Mouse (Mus musculus) spleen, postnatal 10 days (tissue): ENCODE results near the gene Chfr.

Source experiments
- DNase-seq, 2 experiments: peaks; one replicate each; pipeline ENCODE4 v3.0.0; 2021 to 2022; ENCODE audit warnings: low spot score in 2 of 2

Chfr gene

DNA sequence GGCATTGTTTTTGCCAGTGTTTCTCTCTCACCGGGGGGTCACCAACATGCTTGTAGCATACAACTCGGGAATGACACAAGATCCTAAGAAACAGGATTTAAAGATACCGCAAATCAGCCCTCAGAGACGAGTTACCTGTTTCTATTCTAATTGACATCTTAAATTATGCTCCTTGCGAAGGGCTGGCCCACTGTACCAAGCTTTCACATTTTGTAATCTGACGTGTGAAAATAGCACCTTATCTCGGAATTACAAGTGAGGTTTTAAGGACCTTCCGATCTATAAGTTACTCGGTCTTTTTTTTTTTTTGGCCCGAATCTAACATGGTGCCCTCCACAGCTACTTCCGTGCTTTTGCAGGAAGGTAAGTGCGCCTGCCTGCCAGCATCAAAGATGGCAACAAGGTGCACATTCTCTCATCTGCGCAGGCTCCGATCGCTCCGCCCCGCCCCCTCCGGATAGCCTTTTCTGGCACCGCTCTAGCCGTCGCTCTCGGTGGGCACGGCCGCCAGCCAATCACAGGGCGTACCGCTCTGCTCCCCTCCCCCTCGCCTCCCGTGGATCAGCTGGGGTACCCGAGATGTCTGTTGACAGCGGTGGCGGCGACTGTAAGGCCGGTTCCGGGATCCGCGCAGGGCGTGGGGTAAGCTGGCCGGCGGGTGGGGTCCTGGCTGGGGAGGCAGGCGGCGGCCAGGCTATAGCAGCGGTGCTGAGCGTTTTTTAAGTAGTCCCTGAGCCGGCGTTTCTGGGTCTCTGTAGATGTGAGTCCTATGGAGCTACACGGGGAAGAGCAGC, at the start of gene Chfr:
Gene Chfr, plus strand, starts transcription at position 550 of the 794 bp plus-strand sequence.
- peak; percentile 99 for DNase-seq

DNA sequence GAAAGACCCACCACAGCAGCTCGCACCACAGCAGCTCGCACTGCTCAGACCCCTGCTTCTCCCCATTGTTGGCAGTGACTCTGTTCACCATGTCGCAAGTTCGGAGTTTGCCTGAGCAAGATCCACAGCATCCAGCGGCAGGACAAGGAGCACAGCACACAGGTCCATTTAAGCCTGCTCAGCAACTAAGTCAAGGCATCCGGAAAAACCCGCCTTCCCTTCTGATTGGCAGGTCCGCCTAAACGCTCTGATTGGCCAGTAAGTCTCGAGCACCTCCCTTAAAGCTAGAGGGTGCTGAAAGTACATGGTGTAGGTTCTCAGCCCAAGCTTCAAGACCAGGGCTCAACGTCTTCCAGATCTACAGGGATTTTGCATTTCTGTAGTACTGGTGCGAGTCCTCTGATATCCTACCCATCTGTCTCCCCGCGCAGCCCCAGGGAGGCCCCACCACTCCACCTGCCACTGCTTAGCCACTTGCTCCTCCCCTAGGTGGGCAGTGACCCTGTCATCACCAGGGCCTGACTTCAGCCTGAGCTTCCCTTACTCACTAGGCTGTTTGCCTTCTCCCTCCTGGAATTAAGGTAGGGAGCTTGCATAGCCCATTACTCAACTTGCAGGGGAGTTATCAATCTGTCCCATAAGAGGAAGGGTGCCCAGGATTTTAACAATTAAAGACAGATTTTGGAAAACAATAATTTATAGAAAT, 49.3 kb upstream of the Chfr start:
- no peak for DNase-seq

DNA sequence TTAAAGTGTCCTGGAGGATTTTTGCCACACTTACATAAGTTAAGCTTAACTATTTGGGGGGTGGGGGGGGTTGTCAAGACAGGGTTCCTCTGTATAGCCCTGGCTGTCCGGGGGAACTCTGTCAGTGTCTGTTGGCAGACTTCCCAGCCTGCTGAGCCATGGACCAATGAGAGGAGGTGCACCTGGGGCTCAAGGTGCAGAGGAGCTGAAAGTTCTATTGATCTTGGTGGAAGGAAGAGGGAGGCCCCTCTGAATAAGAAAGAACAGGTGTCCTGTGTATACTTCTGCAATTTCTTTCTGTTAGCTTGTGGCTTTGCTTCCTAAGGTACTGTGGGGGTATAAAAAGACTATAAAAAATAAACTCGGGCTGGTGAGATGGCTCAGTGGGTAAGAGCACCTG, 44.1 kb upstream of the Chfr start:
- no peak for DNase-seq

DNA sequence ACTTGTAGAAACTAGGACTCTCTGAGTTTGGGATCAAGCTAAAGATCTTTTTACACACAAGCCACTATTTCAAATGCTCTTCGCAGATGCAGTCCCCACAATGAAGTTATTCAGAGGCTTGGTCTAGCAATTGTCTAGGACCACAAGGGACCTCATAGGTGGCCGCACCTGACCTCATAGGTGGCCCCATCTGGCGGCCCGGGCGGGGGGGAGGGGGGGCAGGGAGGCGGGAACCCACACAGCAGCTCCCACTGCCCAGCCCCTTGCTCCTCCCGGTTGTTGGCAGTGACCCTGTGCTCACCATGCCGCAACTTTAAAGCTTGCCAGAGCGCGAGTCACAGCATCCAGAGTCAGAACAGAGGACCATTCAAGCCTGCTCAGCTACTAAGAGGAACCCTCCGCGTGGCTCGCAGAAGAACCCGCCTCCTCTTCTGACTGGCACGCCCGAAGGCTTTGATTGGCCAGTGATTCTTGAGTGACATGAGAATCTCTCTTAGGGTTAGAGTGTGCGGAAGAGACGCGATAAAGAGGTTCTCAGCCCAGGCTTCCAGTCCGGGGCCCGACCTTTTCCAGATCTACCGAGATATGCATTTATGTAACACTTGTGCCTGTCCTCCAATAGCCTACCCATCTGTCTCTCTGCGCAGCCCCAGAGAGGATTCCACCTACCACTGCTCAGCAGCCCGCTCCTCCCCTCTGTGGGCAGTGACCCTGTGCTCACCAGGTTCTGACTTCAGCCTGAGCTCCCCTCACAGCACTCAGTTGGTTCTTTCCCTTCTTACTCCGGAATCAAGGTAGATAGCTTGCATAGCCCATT, 41.4 kb upstream of the Chfr start, which contains the start of gene Gm35315:
Gene Gm35315, minus strand, starts transcription at position 391 of the 817 bp plus-strand sequence.
- peak; percentile 73 to 85 for DNase-seq

DNA sequence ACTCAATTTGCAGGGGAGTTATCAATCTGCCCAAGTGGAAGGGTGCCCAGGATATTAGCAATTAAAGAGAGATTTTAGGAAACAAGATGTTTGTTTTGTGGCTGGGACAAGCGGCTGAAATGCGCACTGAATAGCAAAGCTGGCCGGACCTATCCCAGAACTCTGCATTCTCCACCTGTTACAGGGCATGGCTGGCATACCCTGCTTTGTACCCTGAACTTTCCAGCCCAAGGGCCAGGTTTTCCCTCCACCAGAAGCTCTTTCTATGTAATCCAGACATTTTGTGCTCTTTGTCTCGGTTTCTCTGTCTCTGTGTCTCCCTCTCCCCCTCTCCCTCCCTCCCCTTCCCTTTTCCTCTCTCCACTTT, 40.8 kb upstream of the Chfr start:
- DNase-seq, result no peak

DNA sequence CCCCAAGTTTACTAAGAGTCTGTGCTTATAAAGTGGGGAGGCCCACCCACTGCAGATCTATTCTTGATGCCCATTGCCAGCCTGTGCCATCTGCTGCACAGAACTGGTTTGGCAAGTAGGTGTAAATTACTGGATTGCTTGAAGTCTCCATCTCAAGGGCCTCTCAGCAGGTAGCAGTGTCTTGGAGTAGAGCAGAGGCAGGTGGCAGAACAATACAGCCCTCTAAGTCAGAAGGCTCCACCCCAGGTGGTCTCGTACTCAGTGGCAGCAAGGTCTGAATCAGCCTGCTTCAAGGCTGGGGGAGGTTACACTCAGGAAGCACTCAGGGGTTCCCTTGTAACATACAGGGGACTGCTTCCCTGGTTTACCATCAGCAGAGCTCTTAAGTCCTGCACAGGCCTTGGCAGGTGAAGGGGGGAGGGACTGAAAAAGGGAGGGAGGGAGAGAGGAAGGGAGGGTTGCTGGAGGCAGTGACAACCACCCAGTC, 36.6 kb upstream of the Chfr start:
- DNase-seq, result no peak

DNA sequence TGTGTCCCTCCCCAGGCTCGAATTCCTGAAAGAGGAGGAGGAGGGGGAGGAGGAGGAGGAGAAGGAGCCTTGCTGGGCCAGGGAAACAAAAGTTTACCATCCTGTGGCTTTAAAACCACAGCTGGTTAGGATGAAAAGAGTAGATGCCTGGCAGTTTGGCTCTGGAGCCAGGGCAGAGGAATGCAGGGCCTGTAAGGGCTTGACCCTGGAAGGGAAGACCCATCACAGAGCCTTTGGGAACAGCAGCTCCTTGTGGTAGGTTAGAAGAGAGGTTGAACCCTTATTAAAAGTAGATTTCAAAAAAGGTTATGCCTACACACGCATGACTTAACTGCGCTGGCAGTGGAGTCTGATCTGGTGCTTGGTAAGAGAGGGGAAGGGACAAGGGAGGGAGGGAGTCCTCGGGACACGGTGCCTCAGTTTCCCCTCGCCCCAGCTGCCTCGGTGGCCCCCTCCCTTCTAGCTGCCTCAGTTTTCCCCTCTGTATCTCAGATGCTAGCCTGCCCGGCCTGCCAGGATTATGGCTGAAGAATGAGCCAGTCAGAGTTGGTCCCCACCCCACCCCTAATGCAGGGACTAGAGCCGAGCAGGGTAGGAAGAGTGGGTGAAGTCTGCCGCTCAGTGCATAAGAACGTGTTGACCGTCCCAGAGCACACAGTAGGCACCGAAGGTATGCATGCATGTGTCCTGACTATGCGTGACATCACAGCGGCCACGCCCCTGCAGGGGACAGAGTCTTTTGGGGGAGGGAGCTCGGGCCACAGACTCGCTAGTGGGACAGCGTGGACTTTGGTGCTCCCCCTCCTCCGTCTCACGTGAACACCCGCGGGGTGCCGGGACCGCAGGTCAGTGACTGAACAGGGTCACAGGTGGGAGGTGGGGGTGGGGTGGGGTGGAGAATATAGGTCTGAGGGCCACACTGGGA, 35.7 kb upstream of the Chfr start, which contains the start of gene Plcxd1:
Gene Plcxd1, plus strand, starts transcription at position 314 of the 925 bp plus-strand sequence.
- DNase-seq, result no peak

DNA sequence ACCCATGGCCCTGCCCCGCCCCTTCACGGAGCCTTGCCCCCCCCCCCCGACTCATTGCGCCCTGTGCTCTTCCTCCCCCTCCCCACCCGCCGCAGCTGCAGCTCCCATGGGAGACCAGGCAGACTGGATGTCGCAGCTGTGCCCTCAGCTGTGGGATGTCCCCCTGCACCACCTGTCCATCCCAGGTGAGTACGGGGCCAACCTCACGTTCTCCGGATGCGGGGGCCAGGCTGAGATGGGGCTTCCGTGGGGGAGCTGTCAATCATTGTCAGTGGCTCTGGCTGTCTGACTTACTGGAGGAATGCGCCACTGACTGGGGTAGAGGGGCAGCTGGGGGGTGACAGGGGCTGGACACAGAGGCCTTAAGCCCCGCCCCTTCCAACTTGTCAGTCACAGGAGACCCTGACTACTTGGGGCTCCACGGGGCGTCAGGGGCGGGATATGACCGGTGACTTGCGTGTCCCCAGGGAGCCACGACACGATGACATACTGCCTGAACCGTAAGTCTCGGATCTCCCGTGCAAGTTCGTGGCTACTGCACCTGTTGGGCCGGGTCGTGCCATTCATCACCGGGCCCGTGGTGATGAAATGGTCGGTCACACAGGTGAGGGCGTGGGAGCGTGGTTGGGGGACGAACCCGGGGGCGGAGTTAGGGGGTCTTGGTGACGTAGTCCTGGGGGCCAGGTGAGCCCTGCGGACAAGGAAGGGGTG, 34.6 kb upstream of the Chfr start:
- peak in 1 of 2 experiments; percentile 14 for DNase-seq

DNA sequence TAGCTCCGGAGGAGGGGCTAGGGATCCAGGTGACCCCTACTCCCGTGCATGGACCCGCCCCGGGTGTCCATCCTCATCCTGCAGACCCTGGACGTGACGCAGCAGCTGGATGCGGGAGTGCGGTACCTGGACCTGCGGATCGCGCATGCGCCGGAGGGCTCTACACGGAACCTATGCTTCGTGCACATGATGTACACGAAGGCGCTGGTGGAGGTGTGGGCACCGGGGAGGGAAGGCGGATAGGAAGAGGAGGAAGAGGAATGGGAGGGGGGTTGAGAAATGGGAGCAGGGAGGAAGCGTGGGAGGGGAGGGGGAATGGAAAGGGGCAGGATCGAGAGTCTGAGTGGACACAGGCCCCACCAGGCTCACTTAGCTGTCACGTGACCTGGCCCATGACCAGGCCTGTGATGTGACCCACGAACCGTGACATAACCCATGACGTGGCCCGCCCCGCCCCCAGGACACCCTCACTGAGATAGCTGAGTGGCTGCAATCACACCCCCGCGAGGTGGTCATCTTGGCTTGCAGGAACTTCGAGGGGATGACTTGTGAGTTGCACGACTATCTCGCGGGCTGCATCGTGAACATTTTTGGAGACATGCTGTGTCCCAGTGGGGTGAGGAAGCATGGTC, 33.8 kb upstream of the Chfr start:
- DNase-seq, result peak in 1 of 2 experiments; percentile 10

DNA sequence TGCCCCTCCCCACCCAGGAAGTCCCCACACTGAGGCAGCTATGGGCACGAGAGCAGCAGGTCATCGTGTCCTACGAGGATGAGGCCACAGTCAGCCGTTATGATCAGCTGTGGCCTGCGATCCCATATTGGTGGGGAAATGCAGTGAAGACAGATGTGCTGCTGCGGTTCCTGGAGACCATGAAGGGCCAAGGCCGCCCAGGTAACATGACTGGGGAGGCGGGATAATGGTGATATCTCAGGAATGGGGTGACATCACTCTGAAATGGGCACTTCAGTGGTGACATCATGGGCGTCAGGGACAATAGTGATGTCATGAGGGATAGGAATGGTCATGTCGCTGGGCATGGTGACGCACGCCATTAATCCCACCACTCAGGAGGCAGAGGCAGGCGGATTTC, 33.2 kb upstream of the Chfr start:
- no peak for DNase-seq

DNA sequence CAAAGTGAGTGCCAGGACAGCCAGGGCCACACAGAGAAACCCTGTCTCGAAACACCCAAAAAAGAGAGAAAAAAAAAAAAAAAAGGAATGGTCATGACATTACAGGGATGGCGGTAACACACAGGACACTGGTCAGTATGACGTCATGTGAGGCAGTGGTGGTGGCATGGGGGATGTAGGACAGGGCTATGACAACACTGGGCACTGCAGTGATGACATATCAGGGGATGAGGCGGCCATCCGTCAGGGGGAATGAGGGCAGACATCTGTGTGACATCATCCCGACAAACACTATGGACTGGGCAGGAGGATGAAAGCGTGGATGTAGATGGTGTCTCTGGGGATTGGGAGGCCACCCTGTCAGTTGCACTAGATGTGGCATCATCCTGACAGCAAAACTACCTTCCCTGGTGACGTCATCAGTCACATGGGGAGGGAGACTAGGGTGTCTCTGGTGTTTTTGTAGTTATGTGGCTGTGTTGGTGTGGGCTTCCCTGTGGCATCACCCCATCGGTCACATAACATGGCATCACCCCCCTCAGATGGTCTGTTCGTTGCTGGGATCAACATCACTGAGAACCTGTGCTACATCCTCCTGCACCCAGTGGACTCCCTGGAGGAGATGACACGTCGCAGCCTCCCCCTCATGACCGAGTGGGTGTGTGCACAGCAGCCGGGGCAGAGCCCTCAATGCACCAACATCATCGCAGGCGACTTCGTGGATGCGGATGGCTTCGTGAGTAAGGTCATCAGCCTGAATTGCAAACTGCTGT, 32.6 kb upstream of the Chfr start:
- DNase-seq, result no peak

DNA sequence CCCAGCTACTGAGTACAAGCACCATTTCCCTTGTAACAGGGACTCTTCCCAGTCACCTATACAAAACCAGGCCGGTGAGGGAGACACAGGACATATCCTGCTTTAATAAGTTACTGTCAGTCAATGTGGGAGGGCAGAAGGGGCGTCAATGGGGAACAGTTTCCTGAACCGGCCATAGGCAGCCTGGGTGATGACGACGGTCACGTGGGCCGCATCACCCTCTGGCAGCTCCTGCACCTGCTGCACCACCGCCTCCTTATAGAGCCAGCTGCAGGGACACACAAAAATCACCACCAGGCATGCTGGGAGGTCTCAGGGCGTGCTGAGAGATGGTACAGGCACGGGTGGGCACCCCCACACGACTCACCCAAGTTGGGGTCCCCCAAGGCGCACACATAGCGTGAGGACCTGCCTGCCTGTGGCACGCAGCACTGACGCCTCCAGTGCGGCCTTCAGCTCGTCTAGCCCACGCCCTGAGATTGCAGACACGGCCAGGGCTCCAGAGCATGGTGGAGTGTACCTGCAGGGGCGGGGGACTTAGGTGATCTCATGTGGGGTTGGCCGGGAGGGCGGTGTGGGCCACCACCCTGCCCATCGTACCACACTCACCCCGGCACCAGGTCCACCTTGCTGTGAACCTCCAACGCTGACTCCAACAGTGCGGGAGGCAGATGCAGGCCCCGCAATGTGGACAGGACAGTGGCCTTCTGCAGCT, 31.6 kb upstream of the Chfr start:
- no peak for DNase-seq

DNA sequence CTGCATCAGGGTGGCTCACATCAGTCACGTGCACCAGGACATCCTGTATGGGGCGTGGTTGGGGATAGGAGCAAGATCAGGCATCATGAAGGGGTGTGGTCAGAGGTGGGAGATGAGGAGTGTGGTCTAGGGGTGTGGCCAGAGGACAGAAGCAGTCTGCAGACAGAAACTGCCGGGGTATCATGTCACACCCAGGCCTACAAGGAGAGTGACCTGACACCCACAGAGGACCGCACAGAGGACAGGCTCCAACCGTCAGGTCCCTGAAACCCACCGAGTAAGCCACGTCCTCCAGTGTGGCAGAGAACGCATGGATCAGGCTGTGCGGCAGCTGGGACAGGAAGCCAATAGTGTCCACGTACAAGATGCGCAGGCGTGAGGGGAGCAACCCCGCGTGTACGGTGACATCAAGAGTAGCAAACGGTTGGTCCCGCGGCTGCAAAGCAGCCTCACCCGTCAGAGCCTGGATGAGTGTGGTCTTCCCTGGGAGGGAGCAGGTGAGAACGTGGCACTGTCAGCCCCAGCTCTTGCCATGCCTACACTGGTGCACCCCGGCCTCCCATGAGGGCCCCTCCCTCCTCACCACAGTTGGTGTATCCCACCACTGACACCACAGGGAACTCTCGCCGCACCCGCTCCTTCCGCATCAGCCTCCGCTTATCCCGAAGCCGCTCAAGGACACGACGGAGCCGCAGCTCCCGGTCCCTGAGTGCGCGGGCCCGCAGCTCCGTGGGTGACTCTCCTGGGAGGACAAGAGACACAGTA, 30.8 kb upstream of the Chfr start:
- no peak for DNase-seq

DNA sequence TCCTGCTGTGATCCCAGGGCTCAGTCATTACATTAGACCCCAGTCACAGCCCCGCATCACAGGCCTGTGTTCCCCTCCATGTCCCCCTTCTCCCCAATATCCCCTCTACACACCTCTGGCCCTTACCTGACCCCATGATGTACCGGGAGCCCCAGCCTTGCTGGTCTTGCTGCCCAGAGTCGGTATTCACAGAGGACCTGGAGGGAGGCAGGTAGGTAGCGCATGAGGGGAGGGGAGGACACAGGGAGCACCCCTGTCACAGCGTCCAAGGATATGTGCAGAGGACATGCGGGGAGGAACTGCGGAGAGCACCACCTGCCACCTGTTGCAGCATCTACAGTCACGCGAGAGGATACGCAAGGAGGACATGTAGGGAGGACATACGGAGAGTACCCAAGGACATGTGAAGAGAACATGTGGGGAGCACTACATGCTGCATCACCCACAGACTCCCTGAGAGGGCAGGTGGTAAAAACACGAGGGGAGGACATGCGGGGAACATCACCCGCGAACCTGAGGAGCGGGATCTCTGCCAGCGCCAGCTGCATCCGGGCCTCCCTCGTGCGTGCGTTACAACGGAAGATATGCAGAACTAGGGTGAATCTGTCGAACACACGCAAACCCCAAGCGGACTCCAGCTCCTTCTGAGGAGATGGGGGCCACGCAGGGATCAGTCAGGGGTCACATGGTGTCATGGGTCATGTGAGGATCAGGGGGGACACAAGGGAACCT, 29.3 kb upstream of the Chfr start:
- no peak for DNase-seq

DNA sequence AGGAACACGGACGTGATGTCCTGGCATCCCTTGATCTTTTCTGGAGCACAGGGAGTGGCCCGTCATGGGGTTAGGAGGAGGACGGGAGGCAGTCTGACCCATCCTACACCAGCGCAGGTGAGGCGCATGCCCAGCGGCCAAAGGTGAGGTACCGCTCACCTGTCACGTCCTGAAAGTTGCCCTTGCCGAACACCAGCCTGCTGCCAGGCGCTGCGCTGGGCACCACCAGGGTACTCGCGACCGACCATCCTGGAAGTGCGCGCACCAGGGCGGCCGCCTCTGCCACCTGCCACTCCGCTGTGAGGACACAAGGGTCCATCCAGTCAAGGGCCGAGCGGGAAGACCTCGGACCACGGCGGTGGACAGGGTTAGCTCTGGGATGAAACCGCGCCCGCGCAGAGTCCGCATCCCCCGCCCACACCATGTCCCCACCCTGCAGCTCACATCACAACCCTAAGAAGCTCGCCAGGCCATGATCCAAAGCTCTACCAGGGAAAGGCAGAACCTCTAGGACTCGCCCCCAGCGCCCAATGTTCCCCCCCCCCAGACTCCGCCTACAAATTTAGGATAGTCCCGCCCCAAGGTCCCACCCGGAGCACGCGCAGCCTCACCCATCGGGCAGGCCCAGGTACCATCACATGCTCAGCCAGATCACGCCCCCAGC, 28.6 kb upstream of the Chfr start:
- peak in 1 of 2 experiments; percentile 28 for DNase-seq

DNA sequence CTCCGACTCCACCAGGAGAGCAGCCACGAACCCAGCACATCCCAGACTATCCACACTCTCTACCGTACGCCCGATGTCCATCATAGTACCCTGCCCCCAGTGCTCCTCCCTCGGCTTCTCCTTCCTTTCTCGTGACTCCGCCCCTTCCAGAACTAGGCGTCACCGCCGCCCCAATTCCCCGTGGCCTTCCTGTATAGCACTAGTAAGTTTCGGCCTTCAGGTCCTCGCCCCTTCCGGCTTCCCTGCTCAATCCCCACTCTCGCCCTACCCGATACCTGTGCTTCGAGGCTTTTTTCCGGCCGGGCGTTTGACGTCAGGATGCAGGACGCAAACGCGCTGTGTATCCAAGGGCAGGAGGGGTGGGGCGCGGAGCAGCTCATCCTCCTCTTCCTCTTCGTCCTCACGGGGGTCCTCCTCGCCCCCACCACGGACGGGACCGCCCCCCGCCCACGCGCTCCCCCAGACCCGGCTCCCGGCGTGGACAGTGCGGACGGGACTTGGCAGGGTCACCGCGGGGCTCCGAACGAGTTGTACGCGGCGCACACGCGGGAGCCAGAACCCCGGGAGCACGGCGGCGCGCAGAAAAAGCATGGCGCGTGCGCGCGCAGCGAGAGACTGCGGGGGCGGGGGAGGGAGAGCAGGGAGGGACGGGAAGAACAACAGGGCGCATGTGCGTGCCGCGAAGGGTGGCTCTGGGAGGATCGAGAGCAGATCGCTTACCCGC, 27.9 kb upstream of the Chfr start, which contains the start of gene Gtpbp6:
Gene Gtpbp6, minus strand, starts transcription at position 617 of the 724 bp plus-strand sequence.
- peak; percentile 82 to 95 for DNase-seq
